Mouse (Mus musculus) kidney, postnatal 10 days (tissue): ENCODE measurements at regions not wholly inside any gene's neighbourhood (a gene's known extent, or its start where the extent isn't known, plus 50 kb on each side); places are given as distances from the start of the nearest gene placed in this dataset.

Experiments used
- DNase-seq: peaks from one replicate; pipeline ENCODE4 v3.0.0; 2021; ENCODE audit warnings: mixed read lengths

- no peak for DNase-seq
Observed at GRCm38 (mm10) chr3:19747361-19747760, 118.9 kb upstream of the 1700064H15Rik start.

- no peak for DNase-seq
Observed at GRCm38 (mm10) chr3:19751946-19752345, 123.5 kb upstream of the 1700064H15Rik start.

- DNase-seq: no peak
Observed at GRCm38 (mm10) chr3:19754011-19754410, 125.5 kb upstream of the 1700064H15Rik start.

GRCm38 (mm10) chr3:19754636-19755035 is 126.2 kb upstream of the 1700064H15Rik start:
- DNase-seq: no peak

- no peak for DNase-seq
Observed at GRCm38 (mm10) chr3:19755136-19755535, 126.7 kb upstream of the 1700064H15Rik start.

GRCm38 (mm10) chr3:19798543-19799106 is 158.2 kb upstream of the Cp start:
- no peak for DNase-seq

- peak; percentile 30 for DNase-seq
Observed at GRCm38 (mm10) chr3:19810034-19810433, 146.8 kb upstream of the Cp start.

- no peak for DNase-seq
Observed at GRCm38 (mm10) chr3:19824904-19825303, 131.9 kb upstream of the Cp start.

- DNase-seq: no peak
Observed at GRCm38 (mm10) chr3:19828518-19829246, 128.2 kb upstream of the Cp start.

GRCm38 (mm10) chr3:19829752-19830151 is 127.1 kb upstream of the Cp start:
- DNase-seq: no peak

GRCm38 (mm10) chr3:19848031-19848735 is 108.7 kb upstream of the Cp start:
- DNase-seq: no peak

GRCm38 (mm10) chr3:19848736-19849269 is 108.1 kb upstream of the Cp start:
- DNase-seq: no peak

GRCm38 (mm10) chr3:19882623-19883022 is 74.2 kb upstream of the Cp start:
- no peak for DNase-seq

GRCm38 (mm10) chr3:19888405-19888804 is 68.4 kb upstream of the Cp start:
- DNase-seq: no peak

GRCm38 (mm10) chr3:19894258-19894629 is 62.6 kb upstream of the Cp start:
- DNase-seq: no peak

- DNase-seq: peak; percentile 98
Observed at GRCm38 (mm10) chr3:19894630-19895578, 62.0 kb upstream of the Cp start.

GRCm38 (mm10) chr3:19895755-19896154 is 61.1 kb upstream of the Cp start:
- DNase-seq: no peak

- DNase-seq: no peak
Observed at GRCm38 (mm10) chr3:19897140-19897539, 59.7 kb upstream of the Cp start.

- no peak for DNase-seq
Observed at GRCm38 (mm10) chr3:19902226-19902625, 54.6 kb upstream of the Cp start.

GRCm38 (mm10) chr3:19904446-19905275 is 52.2 kb upstream of the Cp start:
- DNase-seq: peak; percentile 68
